Mouse (Mus musculus): ENCODE data around the gene Ucn2. TPM values are rescaled to one million over a fixed set of nuclear protein-coding genes. Genes with fewer than 3 reads are reported as not detected.

Gene Ucn2
- polyA plus RNA-seq, 1 experiment, result 0.56 TPM

- Histone ChIP-seq H3ac (ENCODE audit: control insufficient read depth, insufficient read length, low read depth) (no peak overlapping the region), H3K4me3 (ENCODE audit: insufficient read depth, poor library complexity, severe bottlenecking) (no peak overlapping the region), H3K79me2 (ENCODE audit: control insufficient read depth, insufficient read depth) (no peaks in the 10 kb centered on the region), H3K79me3 (ENCODE audit: low read depth) (no peaks in the 10 kb centered on the region), H3K27me3 (ENCODE audit: control insufficient read depth, insufficient read depth, insufficient read length) (no peaks in the 10 kb centered on the region), H3K36me3 (ENCODE audit: control insufficient read depth, insufficient read depth) (peaks cover 5% of the 10 kb centered on the region)
- TF ChIP-seq CTCF (IDR thresholded peaks at IDR 0.05; ENCODE audit: control insufficient read depth, insufficient read depth, insufficient read length) (no peak), FOSL1 (IDR thresholded peaks at IDR 0.05; ENCODE audit: insufficient read depth, low read length, poor library complexity, severe bottlenecking) (no peak), CEBPB (IDR thresholded peaks at IDR 0.05; ENCODE audit: low read depth) (no peak), MYOD1 (IDR thresholded peaks at IDR 0.05; ENCODE audit: control insufficient read depth, insufficient read length, low read depth) (no peak), MAX (IDR thresholded peaks at IDR 0.05) (no peak), USF1 (IDR thresholded peaks at IDR 0.05; ENCODE audit: low read depth) (no peak), MYOG (IDR thresholded peaks at IDR 0.05; ENCODE audit: control insufficient read depth, extremely low read depth, insufficient read length) (no peak)
Measured at GRCm38 (mm10) chr9:109028421-109028820, 42.6 kb downstream of the Ucn2 start.

GRCm38 (mm10) chr9:109028919-109029318 is 43.1 kb downstream of the Ucn2 start:
- H3K36me3 ChIP-seq (ENCODE audit: control insufficient read depth, insufficient read depth), result peaks cover 5% of the 10 kb centered on the region

GRCm38 (mm10) chr9:109030312-109030711 is 44.5 kb downstream of the Ucn2 start:
- H3K79me2 ChIP-seq (ENCODE audit: control insufficient read depth, insufficient read depth), result no peaks in the 10 kb centered on the region
- H3K36me3 ChIP-seq (ENCODE audit: control insufficient read depth, insufficient read depth), result peaks cover 5% of the 10 kb centered on the region
- no peaks in the 10 kb centered on the region for H3K79me3 ChIP-seq (ENCODE audit: low read depth)
- no peak overlapping the region for H3K4me3 ChIP-seq (ENCODE audit: insufficient read depth, poor library complexity, severe bottlenecking)
- no peaks in the 10 kb centered on the region for H3K27me3 ChIP-seq (ENCODE audit: control insufficient read depth, insufficient read depth, insufficient read length)
- no peak overlapping the region for H3ac ChIP-seq (ENCODE audit: control insufficient read depth, insufficient read length, low read depth)
- TF ChIP-seq MAX (IDR thresholded peaks at IDR 0.05) (no peak), CTCF (IDR thresholded peaks at IDR 0.05; ENCODE audit: control insufficient read depth, insufficient read depth, insufficient read length) (no peak), USF1 (IDR thresholded peaks at IDR 0.05; ENCODE audit: low read depth) (no peak), FOSL1 (IDR thresholded peaks at IDR 0.05; ENCODE audit: insufficient read depth, low read length, poor library complexity, severe bottlenecking) (no peak), MYOD1 (IDR thresholded peaks at IDR 0.05; ENCODE audit: control insufficient read depth, insufficient read length, low read depth) (no peak)

More at GRCm38 (mm10) chr9:109028919-109029318, 43.1 kb downstream of the Ucn2 start:
- Histone ChIP-seq H3K79me2 (ENCODE audit: control insufficient read depth, insufficient read depth) (no peaks in the 10 kb centered on the region), H3K27me3 (ENCODE audit: control insufficient read depth, insufficient read depth, insufficient read length) (no peaks in the 10 kb centered on the region), H3ac (ENCODE audit: control insufficient read depth, insufficient read length, low read depth) (no peak overlapping the region), H3K4me3 (ENCODE audit: insufficient read depth, poor library complexity, severe bottlenecking) (no peak overlapping the region), H3K79me3 (ENCODE audit: low read depth) (no peaks in the 10 kb centered on the region)
- no peak for TF ChIP-seq CTCF (IDR thresholded peaks at IDR 0.05; ENCODE audit: control insufficient read depth, insufficient read depth, insufficient read length)
- TF ChIP-seq USF1 (IDR thresholded peaks at IDR 0.05; ENCODE audit: low read depth), result no peak
- no peak for TF ChIP-seq FOSL1 (IDR thresholded peaks at IDR 0.05; ENCODE audit: insufficient read depth, low read length, poor library complexity, severe bottlenecking)
- no peak for TF ChIP-seq CEBPB (IDR thresholded peaks at IDR 0.05; ENCODE audit: low read depth)
- no peak for TF ChIP-seq MYOG (IDR thresholded peaks at IDR 0.05; ENCODE audit: control insufficient read depth, extremely low read depth, insufficient read length)
- TF ChIP-seq MYOD1 (IDR thresholded peaks at IDR 0.05; ENCODE audit: control insufficient read depth, insufficient read length, low read depth), result no peak
- TF ChIP-seq MAX (IDR thresholded peaks at IDR 0.05), result no peak

DNA sequence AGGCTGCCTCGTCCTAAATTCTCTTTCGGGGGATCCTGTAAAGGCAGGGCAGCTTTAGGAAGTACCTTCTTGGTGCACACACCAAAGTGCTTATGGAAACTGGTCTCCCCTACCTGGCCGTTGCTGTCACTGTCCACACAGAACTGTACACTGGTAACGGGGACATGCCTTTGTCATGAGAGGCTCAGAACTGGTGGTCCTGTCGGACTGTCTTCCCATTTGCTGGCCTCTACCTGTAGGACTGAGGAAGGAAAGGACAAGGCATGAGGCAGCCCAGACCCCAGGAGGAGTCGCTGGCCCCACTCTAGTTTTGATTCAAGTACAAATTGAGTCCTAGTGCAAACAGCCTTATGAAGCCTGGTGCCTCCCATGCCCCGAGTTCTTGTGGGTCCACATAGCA is 45.2 kb downstream of the Ucn2 start:
- Histone ChIP-seq H3K79me2 (ENCODE audit: control insufficient read depth, insufficient read depth) (no peaks in the 10 kb centered on the region), H3K4me3 (ENCODE audit: insufficient read depth, poor library complexity, severe bottlenecking) (no peak overlapping the region), H3K27me3 (ENCODE audit: control insufficient read depth, insufficient read depth, insufficient read length) (no peaks in the 10 kb centered on the region), H3K79me3 (ENCODE audit: low read depth) (no peaks in the 10 kb centered on the region), H3K36me3 (ENCODE audit: control insufficient read depth, insufficient read depth) (peaks cover 5% of the 10 kb centered on the region), H3ac (ENCODE audit: control insufficient read depth, insufficient read length, low read depth) (no peak overlapping the region)
- TF ChIP-seq FOSL1 (IDR thresholded peaks at IDR 0.05; ENCODE audit: insufficient read depth, low read length, poor library complexity, severe bottlenecking) (no peak), MYOD1 (IDR thresholded peaks at IDR 0.05; ENCODE audit: control insufficient read depth, insufficient read length, low read depth) (no peak), CTCF (IDR thresholded peaks at IDR 0.05; ENCODE audit: control insufficient read depth, insufficient read depth, insufficient read length) (no peak), MYOG (IDR thresholded peaks at IDR 0.05; ENCODE audit: control insufficient read depth, extremely low read depth, insufficient read length) (no peak), MAX (IDR thresholded peaks at IDR 0.05) (no peak), CEBPB (IDR thresholded peaks at IDR 0.05; ENCODE audit: low read depth) (no peak), USF1 (IDR thresholded peaks at IDR 0.05; ENCODE audit: low read depth) (no peak)

DNA sequence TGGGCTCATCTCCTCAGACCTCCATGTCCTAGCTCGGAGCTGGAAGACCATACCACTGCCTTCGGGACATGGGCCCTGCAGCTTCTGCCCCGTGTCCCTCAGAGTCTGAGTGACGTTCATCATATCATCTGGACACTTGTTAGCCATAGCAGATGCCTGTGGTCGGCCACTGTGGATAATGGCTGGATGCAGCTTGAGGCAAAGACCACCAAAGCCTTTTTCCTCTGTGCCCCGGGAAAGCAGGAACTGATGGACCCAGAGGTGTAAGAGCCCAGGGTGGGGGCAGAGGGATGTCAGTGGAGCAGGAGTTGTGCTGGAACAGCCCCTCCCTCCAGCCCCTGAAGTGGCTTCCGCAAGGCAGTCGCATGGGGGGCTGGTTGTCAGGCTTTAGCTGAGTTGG is 45.9 kb downstream of the Ucn2 start:
- no peak for TF ChIP-seq USF1 (IDR thresholded peaks at IDR 0.05; ENCODE audit: low read depth)
- TF ChIP-seq FOSL1 (IDR thresholded peaks at IDR 0.05; ENCODE audit: insufficient read depth, low read length, poor library complexity, severe bottlenecking), result no peak
- no peak for TF ChIP-seq MYOG (IDR thresholded peaks at IDR 0.05; ENCODE audit: control insufficient read depth, extremely low read depth, insufficient read length)
- no peak for TF ChIP-seq MYOD1 (IDR thresholded peaks at IDR 0.05; ENCODE audit: control insufficient read depth, insufficient read length, low read depth)
- no peak for TF ChIP-seq CTCF (IDR thresholded peaks at IDR 0.05; ENCODE audit: control insufficient read depth, insufficient read depth, insufficient read length)
- TF ChIP-seq CEBPB (IDR thresholded peaks at IDR 0.05; ENCODE audit: low read depth), result no peak
- TF ChIP-seq MAX (IDR thresholded peaks at IDR 0.05), result no peak
- Histone ChIP-seq H3K79me2 (ENCODE audit: control insufficient read depth, insufficient read depth) (no peaks in the 10 kb centered on the region), H3K27me3 (ENCODE audit: control insufficient read depth, insufficient read depth, insufficient read length) (no peaks in the 10 kb centered on the region), H3K4me3 (ENCODE audit: insufficient read depth, poor library complexity, severe bottlenecking) (no peak overlapping the region), H3K79me3 (ENCODE audit: low read depth) (no peaks in the 10 kb centered on the region), H3ac (ENCODE audit: control insufficient read depth, insufficient read length, low read depth) (no peak overlapping the region), H3K36me3 (ENCODE audit: control insufficient read depth, insufficient read depth) (peaks cover 5% of the 10 kb centered on the region)

GRCm38 (mm10) chr9:109032435-109032834 is 46.6 kb downstream of the Ucn2 start:
- H3K79me3 ChIP-seq (ENCODE audit: low read depth), result no peaks in the 10 kb centered on the region
- no peak overlapping the region for H3K4me3 ChIP-seq (ENCODE audit: insufficient read depth, poor library complexity, severe bottlenecking)
- H3K36me3 ChIP-seq (ENCODE audit: control insufficient read depth, insufficient read depth), result peaks cover 5% of the 10 kb centered on the region
- no peak for TF ChIP-seq FOSL1 (IDR thresholded peaks at IDR 0.05; ENCODE audit: insufficient read depth, low read length, poor library complexity, severe bottlenecking)
- TF ChIP-seq MAX (IDR thresholded peaks at IDR 0.05), result no peak
- TF ChIP-seq CEBPB (IDR thresholded peaks at IDR 0.05; ENCODE audit: low read depth), result no peak
- TF ChIP-seq USF1 (IDR thresholded peaks at IDR 0.05; ENCODE audit: low read depth), result no peak
- TF ChIP-seq MYOG (IDR thresholded peaks at IDR 0.05; ENCODE audit: control insufficient read depth, extremely low read depth, insufficient read length), result no peak
- TF ChIP-seq CTCF (IDR thresholded peaks at IDR 0.05; ENCODE audit: control insufficient read depth, insufficient read depth, insufficient read length), result no peak
- no peak for TF ChIP-seq MYOD1 (IDR thresholded peaks at IDR 0.05; ENCODE audit: control insufficient read depth, insufficient read length, low read depth)
- no peaks in the 10 kb centered on the region for H3K27me3 ChIP-seq (ENCODE audit: control insufficient read depth, insufficient read depth, insufficient read length)
- H3ac ChIP-seq (ENCODE audit: control insufficient read depth, insufficient read length, low read depth), result no peak overlapping the region
- no peaks in the 10 kb centered on the region for H3K79me2 ChIP-seq (ENCODE audit: control insufficient read depth, insufficient read depth)
